Mouse (Mus musculus) testis, adult 10 weeks (tissue): Measurements from ENCODE around the gene H2bfm. TPM values are rescaled to one million over a fixed set of nuclear protein-coding genes. Genes with fewer than 3 reads are reported as not detected.

Source experiments
- polyA plus RNA-seq: library from polyadenylated mRNA; stranded (reverse); fragments of 350-450 nt; fragmentation: Illumina TruSeq; extraction: RNeasy Lipid Tissue Mini Kit (QIAGEN cat#74804); gene quantifications from one replicate; pipeline ENCODE4 v1.2.3, GENCODE M21; 2014; ENCODE audit warnings: low read depth, low replicate concordance

The H2bfm gene
- 3.1 TPM for polyA plus RNA-seq

GRCm38 (mm10) chrX:136927031-136927430 lies at the start of gene H2bfm:
Gene H2bfm (plus strand): TSS chrX:136927325.

GRCm38 (mm10) chrX:136975397-136975796 lies 48.3 kb downstream of the H2bfm start, which contains the start of gene Tmsb15b2:
Gene Tmsb15b2 (minus strand): TSS chrX:136975497.

GRCm38 (mm10) chrX:136976424-136977084 lies 49.4 kb downstream of the H2bfm start, which contains the start of the genes Tmsb15l and Tmsb15b1:
Gene Tmsb15l (minus strand): TSS chrX:136976869.
Gene Tmsb15b1 (minus strand): TSS chrX:136976874.

Other genes with a start within 250 kb of the H2bfm start
- gene Tceal1, start 219.3 kb upstream of the H2bfm start, polyA plus RNA-seq, result 6.1 TPM
- 119 TPM for gene Morf4l2, start 183.6 kb upstream of the H2bfm start, polyA plus RNA-seq
- gene Glra4, start 147.2 kb upstream of the H2bfm start, polyA plus RNA-seq, result not detected
- gene Plp1, start 104.7 kb upstream of the H2bfm start, polyA plus RNA-seq, result 13.0 TPM
- gene Rab9b, start 58.6 kb upstream of the H2bfm start, polyA plus RNA-seq, result 2.1 TPM
- 323 TPM for gene Tmsb15b2, start 48.2 kb downstream of the H2bfm start, polyA plus RNA-seq
- gene Tmsb15l, start 49.5 kb downstream of the H2bfm start, polyA plus RNA-seq, result 23.9 TPM
- gene Tmsb15b1, start 49.5 kb downstream of the H2bfm start, polyA plus RNA-seq, result 129 TPM
- 3.0 TPM for gene Zcchc18, start 65.8 kb downstream of the H2bfm start, polyA plus RNA-seq
- 5.3 TPM for gene Slc25a53, start 111.0 kb downstream of the H2bfm start, polyA plus RNA-seq
- 2.9 TPM for gene Fam199x, start 122.3 kb downstream of the H2bfm start, polyA plus RNA-seq
- 5.6 TPM for gene Esx1, start 194.8 kb downstream of the H2bfm start, polyA plus RNA-seq